Mouse (Mus musculus): Measurements from ENCODE around the gene Birc3. TPM values are rescaled to one million over a fixed set of nuclear protein-coding genes. Genes with fewer than 3 reads are reported as not detected.
"Not testable (repeated sequence)": the region's sequence is repeated elsewhere in the genome, so short reads cannot be mapped to it uniquely, and the experiment has no call there.

Gene Birc3
- polyA plus RNA-seq, 1 experiment, result 6.0 TPM

DNA sequence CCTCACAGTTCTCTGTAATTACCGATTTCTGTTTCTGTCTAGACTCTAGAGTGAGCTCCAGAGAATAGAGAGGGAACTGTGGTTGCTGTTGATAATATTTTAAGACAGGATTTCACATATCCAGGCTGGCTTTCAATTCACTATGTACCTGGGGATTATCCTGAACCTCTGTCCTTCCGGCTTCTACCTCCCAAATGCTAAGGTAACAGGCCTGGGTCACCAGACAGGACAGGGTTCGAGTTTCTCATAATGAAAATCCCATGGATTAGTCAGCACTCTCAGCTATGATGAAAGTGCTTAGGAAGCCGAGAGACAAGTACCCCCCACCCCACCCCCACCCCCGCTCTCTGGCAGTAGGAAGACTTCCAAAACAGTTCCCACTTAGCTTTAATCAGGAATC lies 30.8 kb upstream of the Birc3 start:
- H3K4me3 ChIP-seq (ENCODE audit: low read depth, low read length), result no peak overlapping the region

GRCm38 (mm10) chr9:7903262-7903661 lies 30.3 kb upstream of the Birc3 start:
- peaks cover 6% of the 10 kb centered on the region for H3K9me3 ChIP-seq (replicated peaks; ENCODE audit: control insufficient read depth, insufficient read depth, low read length, poor library complexity, severe bottlenecking)
- H3K27me3 ChIP-seq (ENCODE audit: control insufficient read depth, insufficient read depth, low read length, poor library complexity, severe bottlenecking), result no peaks in the 10 kb centered on the region
- no peak overlapping the region for H3K27ac ChIP-seq (ENCODE audit: insufficient read depth, low read length)
- no peak overlapping the region for H3K4me3 ChIP-seq (ENCODE audit: low read depth, low read length)
- TF ChIP-seq POLR2A (IDR thresholded peaks at IDR 0.05; ENCODE audit: insufficient read depth, low read length), result no peak
- no peak for TF ChIP-seq EP300 (IDR thresholded peaks at IDR 0.05; ENCODE audit: insufficient read depth, low read depth, low read length)
- TF ChIP-seq CTCF (IDR thresholded peaks at IDR 0.05; ENCODE audit: low read depth, low read length), result no peak
- no peak overlapping the region for H3K9ac ChIP-seq (ENCODE audit: low read depth, poor library complexity, severe bottlenecking)
- H3K4me1 ChIP-seq (ENCODE audit: control insufficient read depth, insufficient read depth, low read length), result no peaks in the 10 kb centered on the region
- no peaks in the 10 kb centered on the region for H3K36me3 ChIP-seq (ENCODE audit: control insufficient read depth, insufficient read depth, low read length, poor library complexity, severe bottlenecking)

More for the DNA sequence above, 30.8 kb upstream of the Birc3 start:
- Histone ChIP-seq H3K9ac (ENCODE audit: low read depth, poor library complexity, severe bottlenecking) (no peak overlapping the region), H3K4me1 (ENCODE audit: control insufficient read depth, insufficient read depth, low read length) (no peaks in the 10 kb centered on the region), H3K36me3 (ENCODE audit: control insufficient read depth, insufficient read depth, low read length, poor library complexity, severe bottlenecking) (no peaks in the 10 kb centered on the region), H3K27me3 (ENCODE audit: control insufficient read depth, insufficient read depth, low read length, poor library complexity, severe bottlenecking) (no peaks in the 10 kb centered on the region), H3K27ac (ENCODE audit: insufficient read depth, low read length) (no peak overlapping the region), H3K9me3 (replicated peaks; ENCODE audit: control insufficient read depth, insufficient read depth, low read length, poor library complexity, severe bottlenecking) (peaks cover 8% of the 10 kb centered on the region)
- TF ChIP-seq POLR2A (IDR thresholded peaks at IDR 0.05; ENCODE audit: insufficient read depth, low read length), result no peak

DNA sequence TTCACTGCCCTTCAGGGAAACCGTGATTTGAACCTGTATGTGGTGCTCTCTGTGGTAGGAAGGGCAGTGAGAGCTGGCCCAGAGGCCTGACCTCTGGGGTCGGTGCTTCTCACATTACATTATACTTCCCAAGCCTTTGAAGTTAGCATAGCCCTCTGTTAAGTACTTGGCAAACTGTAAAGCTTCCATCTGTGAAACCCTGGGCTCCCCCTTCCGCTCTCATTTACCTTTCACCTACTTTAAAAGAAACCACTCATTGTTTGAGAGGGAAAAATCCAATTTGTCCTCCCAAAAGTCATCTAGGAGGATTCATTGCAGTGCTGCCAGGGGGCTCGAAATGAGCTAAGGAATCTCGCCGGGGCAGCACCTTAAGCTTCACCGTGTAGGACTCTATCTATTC lies 29.3 kb upstream of the Birc3 start:
- no peak overlapping the region for H3K4me3 ChIP-seq (ENCODE audit: low read depth, low read length)
- no peak overlapping the region for H3K9ac ChIP-seq (ENCODE audit: low read depth, poor library complexity, severe bottlenecking)
- no peaks in the 10 kb centered on the region for H3K27me3 ChIP-seq (ENCODE audit: control insufficient read depth, insufficient read depth, low read length, poor library complexity, severe bottlenecking)
- TF ChIP-seq POLR2A (IDR thresholded peaks at IDR 0.05; ENCODE audit: insufficient read depth, low read length) (no peak), CTCF (IDR thresholded peaks at IDR 0.05; ENCODE audit: low read depth, low read length) (no peak), EP300 (IDR thresholded peaks at IDR 0.05; ENCODE audit: insufficient read depth, low read depth, low read length) (no peak)
- no peaks in the 10 kb centered on the region for H3K36me3 ChIP-seq (ENCODE audit: control insufficient read depth, insufficient read depth, low read length, poor library complexity, severe bottlenecking)
- H3K27ac ChIP-seq (ENCODE audit: insufficient read depth, low read length), result no peak overlapping the region
- peaks cover 4% of the 10 kb centered on the region; the same call in 1 of the 2 replicates for H3K9me3 ChIP-seq (replicated peaks; ENCODE audit: control insufficient read depth, insufficient read depth, low read length, poor library complexity, severe bottlenecking)
- H3K4me1 ChIP-seq (ENCODE audit: control insufficient read depth, insufficient read depth, low read length), result no peaks in the 10 kb centered on the region

GRCm38 (mm10) chr9:7900965-7901364 lies 28.0 kb upstream of the Birc3 start:
- Histone ChIP-seq H3K27me3 (ENCODE audit: control insufficient read depth, insufficient read depth, low read length, poor library complexity, severe bottlenecking) (no peaks in the 10 kb centered on the region), H3K4me3 (ENCODE audit: low read depth, low read length) (no peak overlapping the region), H3K9me3 (replicated peaks; ENCODE audit: control insufficient read depth, insufficient read depth, low read length, poor library complexity, severe bottlenecking) (peaks cover 2% of the 10 kb centered on the region; the same call in 1 of the 2 replicates), H3K27ac (ENCODE audit: insufficient read depth, low read length) (peak overlapping the region; percentile 17), H3K9ac (ENCODE audit: low read depth, poor library complexity, severe bottlenecking) (no peak overlapping the region), H3K4me1 (ENCODE audit: control insufficient read depth, insufficient read depth, low read length) (no peaks in the 10 kb centered on the region), H3K36me3 (ENCODE audit: control insufficient read depth, insufficient read depth, low read length, poor library complexity, severe bottlenecking) (no peaks in the 10 kb centered on the region)
- no peak for TF ChIP-seq POLR2A (IDR thresholded peaks at IDR 0.05; ENCODE audit: insufficient read depth, low read length)
- no peak for TF ChIP-seq CTCF (IDR thresholded peaks at IDR 0.05; ENCODE audit: low read depth, low read length)
- TF ChIP-seq EP300 (IDR thresholded peaks at IDR 0.05; ENCODE audit: insufficient read depth, low read depth, low read length), result no peak

DNA sequence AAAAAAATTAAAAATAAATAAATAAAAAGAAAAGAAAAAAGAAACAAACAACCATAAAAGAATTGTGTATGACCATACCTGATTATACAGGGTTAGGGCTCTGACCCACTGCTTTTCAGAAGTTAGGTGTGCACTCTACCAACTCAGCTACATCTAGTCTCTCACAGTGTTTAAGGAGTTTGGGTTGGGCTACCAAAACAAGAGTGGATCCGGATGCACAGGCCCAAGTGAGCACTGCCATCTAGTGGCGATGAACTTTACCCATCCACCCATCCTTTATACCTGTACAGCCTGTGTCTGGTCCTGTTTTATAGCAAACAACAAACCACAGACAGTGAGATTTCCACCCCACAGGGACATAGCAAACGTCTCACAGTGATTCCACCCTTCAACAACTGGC lies 24.5 kb upstream of the Birc3 start:
- Histone ChIP-seq H3K27ac (ENCODE audit: insufficient read depth, low read length) (no peak overlapping the region), H3K4me3 (ENCODE audit: low read depth, low read length) (no peak overlapping the region), H3K4me1 (ENCODE audit: control insufficient read depth, insufficient read depth, low read length) (no peaks in the 10 kb centered on the region), H3K27me3 (ENCODE audit: control insufficient read depth, insufficient read depth, low read length, poor library complexity, severe bottlenecking) (no peaks in the 10 kb centered on the region), H3K9me3 (replicated peaks; ENCODE audit: control insufficient read depth, insufficient read depth, low read length, poor library complexity, severe bottlenecking) (peaks cover 11% of the 10 kb centered on the region), H3K36me3 (ENCODE audit: control insufficient read depth, insufficient read depth, low read length, poor library complexity, severe bottlenecking) (no peaks in the 10 kb centered on the region), H3K9ac (ENCODE audit: low read depth, poor library complexity, severe bottlenecking) (no peak overlapping the region)
- TF ChIP-seq CTCF (IDR thresholded peaks at IDR 0.05; ENCODE audit: low read depth, low read length) (peak; percentile 88), EP300 (IDR thresholded peaks at IDR 0.05; ENCODE audit: insufficient read depth, low read depth, low read length) (no peak)

- not testable (repeated sequence) for H3K9ac ChIP-seq (ENCODE audit: low read depth, poor library complexity, severe bottlenecking); H3K27ac ChIP-seq (ENCODE audit: insufficient read depth, low read length); H3K4me1 ChIP-seq (ENCODE audit: control insufficient read depth, insufficient read depth, low read length); H3K27me3 ChIP-seq (ENCODE audit: control insufficient read depth, insufficient read depth, low read length, poor library complexity, severe bottlenecking); H3K4me3 ChIP-seq (ENCODE audit: low read depth, low read length); H3K36me3 ChIP-seq (ENCODE audit: control insufficient read depth, insufficient read depth, low read length, poor library complexity, severe bottlenecking)
- peaks cover 29% of the 10 kb centered on the region for H3K9me3 ChIP-seq (replicated peaks; ENCODE audit: control insufficient read depth, insufficient read depth, low read length, poor library complexity, severe bottlenecking)
These were observed 18.8 kb upstream of the Birc3 start for GRCm38 (mm10) chr9:7891796-7892195.

Data from ES-Bruce4 (cell line).